Mouse (Mus musculus): ENCODE data around the gene Lhfpl2.

The Lhfpl2 gene

DNA sequence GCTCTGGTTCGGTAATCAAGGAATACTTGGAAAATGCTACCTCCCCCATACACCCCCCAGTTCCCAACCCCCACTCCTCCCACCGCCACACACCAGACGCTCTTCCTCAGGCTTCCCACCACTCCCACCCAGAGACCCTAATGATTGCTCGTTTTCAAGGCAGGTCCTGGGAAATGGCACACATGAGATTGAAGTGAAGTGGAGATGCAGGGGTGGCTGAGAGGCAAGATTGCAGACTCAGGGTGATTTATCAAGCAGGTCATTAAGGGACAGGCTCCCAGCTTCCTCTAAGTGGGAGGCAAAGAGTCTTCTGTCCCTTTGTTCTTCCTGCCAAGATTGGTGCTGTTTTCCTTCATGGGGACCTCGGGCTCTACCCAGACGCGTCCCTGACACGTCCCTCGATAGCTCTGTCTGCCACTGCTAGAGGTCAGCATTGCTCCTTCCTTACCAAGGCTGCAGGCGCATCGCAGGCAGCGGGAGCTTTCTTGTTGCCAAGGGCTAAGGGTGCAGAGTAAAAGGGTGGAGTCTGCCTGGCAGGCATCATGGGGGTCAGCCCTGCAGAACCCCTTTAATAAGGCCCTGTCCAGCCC is 85.6 kb downstream of the Lhfpl2 start:
- peak; percentile 50 to 58 for DNase-seq

DNA sequence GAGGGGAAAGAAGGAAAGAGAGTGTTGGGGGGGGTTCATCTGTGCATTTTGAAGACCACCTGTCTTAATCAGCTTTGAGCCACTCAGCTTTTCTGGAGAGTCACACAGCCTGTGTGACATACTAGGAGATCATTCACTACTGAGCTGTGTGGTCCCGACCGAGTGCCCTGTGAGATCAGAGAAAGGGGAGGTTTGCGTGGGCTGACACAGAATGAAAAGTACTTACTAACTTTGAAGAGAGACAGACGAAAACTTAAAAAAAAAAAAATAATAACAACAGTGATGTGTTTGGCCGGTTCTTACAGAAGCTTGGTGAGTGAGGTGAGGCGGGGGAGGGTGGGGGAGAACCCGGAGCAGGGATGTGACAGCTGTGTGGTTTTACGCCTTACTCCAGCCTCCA is 86.9 kb downstream of the Lhfpl2 start:
- DNase-seq = no peak

DNA sequence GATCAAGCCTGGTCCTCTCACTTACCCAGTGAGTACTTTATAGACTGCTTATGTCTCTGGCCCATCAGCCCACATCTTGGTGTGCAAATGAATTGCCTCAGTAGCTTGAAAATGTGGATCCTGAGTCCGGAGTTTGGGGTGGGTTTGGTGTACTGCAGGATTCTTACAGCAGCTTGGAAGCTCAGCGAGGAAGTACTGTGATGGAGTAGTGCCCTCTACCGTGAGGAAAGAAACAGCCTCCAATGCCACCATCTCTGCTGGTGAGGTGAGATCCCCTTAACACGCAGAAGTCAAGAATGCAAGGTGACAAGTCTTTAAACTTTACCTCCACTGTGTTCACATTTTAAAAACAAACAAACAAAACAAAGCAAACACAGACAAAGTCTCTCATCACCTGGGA is 89.7 kb downstream of the Lhfpl2 start:
- DNase-seq = peak; percentile 46 to 59

DNA sequence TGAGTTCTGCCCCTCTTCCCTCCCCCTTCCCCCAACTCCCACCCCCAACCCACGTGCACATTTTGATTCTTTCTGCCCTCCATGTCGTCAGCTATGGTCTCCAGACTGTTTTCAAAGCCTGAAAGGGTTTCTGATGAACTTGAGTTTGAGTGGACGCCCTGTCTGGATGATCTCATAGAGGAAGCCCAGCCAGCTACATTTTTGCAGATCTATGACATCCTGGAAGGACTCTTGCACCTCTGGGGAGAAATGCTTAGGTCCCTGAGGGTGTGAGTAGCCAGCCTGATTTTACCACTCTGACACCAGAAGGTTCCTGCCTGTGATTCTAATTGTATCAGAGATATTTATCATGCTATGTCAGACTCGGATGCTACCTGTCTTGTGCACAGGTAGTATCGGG is 91.4 kb downstream of the Lhfpl2 start:
- no peak for DNase-seq

DNA sequence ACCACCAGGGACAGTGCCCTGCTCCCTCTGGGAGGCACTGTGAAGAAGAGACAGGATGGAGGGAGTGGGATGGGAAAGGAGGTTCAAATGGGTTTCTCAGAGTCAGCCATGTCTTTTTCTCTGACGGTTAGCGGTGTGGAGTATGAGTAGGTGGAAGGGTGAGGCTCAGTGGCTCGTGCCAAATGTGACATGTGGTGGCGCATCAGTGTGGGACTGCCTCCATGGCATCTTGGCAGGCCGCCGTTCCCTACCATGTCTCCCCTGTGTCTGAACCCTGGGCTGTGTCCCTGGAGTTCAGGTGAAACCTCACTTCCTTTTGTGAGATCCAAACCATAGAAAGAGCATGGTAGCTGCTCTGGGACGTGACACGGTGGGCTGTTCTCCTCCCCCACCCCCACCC is 92.2 kb downstream of the Lhfpl2 start:
- DNase-seq = peak; percentile 58 to 69

DNA sequence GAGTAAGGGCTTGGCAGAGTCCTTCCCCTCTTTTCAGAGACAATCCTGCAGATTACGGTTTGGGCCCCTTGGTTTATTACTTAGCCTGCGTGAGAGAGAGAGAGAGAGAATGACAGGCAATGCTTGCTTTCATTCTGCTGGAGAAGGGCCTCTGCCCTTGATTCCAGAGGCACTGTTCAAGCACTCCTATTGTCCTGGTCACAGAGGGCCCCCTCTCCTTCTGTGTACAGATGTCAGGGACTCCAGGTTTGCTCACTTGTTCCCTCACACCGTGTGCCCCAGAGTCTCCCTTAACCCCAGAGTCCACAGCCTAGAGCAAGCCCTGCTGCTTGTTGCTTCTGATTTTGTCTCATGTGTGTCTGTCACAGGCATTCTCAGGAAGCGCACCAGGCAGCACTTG is 93.7 kb downstream of the Lhfpl2 start:
- no peak for DNase-seq

DNA sequence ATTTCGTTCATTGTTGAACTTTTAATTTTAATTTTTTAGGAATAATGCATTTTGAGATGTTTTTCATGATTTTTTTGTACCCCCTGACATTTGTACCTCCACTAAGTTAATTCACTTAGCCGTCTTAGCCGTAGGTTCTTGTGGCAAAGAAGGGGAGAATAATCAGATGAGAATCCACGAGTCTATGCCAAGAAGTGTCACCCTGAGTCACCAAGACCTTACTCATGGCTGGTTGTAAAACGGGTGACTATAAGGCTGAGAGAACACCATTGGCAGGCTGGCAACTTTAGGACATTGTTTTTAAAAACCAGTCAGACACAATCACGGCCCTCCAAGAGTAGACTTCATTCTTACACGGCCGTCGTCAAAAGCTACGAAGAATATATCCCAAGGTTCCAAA is 95.2 kb downstream of the Lhfpl2 start:
- no peak for DNase-seq

DNA sequence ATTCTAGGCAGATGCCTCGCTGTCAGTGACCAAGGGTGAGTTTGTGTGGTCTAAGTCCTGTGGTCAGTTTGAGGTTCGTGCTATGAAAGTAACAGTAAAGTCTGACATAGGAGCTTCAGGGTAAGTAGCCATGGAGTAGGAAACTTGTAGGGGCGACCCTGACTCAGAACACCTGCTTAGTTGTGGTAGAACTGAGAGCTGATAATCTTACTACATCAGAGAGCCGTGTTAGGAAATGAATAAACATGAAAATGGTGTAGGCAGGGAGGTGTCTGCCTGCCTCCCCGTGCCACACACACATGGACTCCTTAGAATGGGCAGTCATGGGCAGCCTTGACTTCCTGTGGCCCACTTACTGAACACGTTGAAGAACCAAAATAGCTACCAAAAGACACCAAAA is 96.1 kb downstream of the Lhfpl2 start:
- no peak for DNase-seq

DNA sequence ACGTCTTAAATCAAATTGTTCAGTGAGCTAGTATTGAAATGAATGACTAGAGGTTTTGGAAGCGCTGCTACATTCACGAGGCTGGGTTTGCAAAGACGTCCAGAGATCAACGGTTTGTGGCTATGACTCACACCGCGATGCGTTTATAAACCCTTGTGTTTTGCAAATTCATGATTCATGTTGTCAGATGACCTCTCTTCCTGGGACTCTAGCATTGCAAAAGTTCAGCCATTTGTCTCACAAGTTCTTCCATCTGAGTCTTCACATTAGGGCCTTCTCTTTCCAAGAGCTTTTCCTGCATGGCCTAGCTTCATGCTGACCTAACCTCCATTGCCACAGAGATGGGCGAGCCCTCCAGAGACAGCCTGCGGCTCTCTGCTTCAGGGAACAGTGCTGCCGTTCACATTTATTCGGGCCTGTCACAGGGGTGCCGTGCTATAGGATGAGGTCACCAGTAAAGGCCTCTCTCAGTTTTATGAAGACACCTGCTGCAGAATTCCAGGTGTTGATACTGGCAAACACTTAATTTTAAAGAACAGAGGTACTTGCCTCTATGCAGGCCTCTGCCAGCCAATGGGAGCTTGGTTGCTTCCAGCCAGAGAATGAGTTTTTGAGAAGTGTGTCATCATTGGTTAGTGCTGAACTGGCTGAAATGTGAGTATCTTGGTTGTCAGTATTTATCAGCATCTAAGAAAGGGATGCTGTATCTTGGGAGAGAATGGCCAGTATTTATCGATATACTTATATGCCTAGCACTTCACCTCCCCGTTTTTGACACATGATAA is 97.1 kb downstream of the Lhfpl2 start:
- no peak for DNase-seq

DNA sequence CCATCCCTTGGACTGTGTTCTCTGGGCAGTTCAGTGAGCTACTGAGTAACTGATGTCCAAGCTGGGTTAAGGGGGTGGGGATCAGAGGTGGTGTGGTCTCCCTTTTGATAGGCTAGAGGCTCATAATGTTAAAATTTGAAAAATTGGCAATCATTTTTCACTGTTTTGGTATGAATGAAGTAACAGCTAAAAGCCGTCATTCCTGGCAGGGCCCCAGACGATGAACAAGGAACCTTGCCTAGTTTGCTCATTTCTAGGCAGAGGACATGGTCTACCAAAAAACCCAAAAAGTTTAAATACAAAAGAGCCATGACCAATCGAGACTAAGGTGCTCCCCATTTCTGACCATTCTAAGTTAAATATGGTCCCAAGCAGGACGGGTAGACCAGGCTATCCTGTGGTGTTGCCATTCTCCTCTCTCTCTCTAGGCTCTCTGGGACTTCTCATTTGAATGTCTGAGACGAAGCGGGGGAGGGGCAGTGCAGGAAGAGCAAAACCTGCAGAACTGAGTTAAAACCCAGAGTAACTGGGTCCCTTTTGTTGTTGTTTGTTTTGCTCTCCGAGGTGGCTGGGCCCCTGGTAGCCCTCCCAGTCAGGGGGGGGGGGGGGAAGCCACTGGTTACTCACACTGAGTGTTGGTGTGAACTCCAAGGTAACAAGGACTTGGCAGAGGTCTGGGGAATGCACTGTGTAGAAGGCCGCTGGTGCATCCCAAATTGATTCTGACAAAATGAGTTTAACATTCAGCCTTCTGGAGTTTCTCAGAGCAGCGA is 98.2 kb downstream of the Lhfpl2 start:
- DNase-seq = peak in 1 of 2 experiments; percentile 36

DNA sequence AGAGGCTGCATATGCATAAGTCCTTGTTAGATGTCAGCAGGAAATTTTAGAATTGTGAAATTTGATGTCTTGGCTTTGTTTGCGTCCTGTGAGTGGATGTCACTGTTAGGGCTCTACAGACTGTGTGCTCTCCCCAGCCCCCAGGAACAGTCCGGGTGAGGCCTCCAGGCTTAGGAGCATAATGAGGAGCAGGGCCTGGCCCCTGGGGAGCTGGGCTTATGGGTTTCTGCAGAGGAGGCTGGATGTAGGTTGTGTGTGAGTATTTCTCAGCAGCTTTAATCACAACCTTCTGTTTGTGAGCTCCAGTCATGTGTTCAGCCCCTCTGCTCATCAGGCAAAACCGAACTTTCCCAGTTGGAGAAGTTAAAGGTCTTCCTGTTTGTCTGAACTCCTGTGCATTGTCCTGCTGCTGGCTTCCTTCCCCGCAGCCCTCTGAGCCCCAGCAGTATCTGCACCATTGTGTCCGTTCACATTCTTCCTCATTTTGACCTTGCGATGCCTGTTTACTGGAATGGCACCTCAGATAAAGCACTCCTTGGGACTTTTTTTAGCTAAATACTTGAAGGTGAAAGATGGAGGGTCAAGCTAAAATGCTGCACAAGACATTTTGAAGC is 101.4 kb downstream of the Lhfpl2 start:
- no peak for DNase-seq

DNA sequence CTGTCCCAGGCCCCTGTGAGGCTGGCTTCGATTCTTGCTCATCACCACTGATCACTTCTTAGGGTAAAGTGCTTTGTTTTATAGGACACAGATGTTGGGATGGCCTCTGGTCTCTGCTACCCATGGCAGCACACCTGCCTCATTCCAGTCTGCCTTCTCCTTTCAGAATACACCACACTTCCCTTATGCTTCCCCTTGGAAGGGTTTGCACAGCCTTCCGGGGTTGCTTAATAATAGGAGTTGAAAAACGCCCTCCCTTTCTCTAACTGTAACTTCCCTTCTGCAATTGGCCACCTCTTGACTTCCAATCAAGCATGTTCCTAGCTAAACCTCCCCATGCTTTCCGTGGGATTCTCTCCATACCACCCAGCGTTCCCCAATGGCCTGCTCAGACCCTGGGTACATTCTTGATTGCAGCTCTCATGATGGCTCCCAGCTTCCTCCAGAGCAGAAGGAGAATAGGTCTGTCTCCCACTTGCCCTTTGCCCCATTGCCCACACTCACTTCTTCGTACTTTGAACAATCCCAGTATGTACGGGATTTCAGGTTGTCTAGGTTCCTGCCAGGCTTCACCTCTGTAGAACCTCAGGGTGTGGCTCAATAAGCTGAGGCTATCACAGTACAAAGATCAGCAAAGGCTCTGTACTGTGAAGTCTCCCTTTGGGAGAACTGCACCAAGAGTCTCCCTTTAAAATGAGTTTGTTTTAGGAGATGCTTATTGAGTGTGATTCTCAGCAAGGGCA is 102.1 kb downstream of the Lhfpl2 start:
- DNase-seq = no peak

DNA sequence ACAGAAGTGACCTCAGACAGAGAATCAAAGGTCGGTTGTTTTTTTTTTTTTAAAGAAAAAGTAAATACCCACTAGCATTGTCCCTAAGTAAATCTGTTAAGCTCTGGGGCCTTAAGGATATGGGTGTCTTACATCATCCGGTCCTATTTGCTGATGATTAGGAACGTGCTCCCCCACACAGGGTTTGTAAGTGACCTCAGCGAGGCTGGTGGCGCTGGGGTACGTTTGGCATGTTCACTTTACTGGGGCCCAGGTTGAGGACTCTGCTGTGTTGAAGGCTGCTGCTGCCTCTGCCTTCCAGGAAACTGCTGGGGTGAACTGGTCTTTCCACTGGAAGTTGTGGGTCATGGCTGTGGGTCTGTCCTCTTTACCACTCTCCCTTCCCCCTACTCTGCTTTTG is 106.9 kb downstream of the Lhfpl2 start:
- DNase-seq = no peak

DNA sequence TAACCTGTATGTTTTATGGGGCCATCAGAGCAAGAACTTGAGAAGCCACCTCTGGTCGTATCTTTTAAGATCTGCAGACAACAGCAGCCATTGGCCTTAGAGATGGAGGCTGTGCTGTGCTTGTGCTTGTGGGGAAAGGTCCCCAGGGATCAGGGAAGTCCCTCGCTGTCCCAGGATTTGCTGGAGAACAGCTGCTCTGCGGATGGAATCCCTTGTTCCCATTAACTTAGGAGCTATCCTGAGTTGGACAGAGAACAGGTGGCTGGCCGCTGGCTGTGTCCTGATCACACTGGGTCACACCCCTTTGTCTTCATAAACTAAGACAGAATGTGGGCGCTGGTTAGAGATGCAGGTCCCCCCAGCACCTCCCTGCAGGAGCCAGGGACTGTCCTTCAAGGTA is 110.7 kb downstream of the Lhfpl2 start:
- DNase-seq = no peak

DNA sequence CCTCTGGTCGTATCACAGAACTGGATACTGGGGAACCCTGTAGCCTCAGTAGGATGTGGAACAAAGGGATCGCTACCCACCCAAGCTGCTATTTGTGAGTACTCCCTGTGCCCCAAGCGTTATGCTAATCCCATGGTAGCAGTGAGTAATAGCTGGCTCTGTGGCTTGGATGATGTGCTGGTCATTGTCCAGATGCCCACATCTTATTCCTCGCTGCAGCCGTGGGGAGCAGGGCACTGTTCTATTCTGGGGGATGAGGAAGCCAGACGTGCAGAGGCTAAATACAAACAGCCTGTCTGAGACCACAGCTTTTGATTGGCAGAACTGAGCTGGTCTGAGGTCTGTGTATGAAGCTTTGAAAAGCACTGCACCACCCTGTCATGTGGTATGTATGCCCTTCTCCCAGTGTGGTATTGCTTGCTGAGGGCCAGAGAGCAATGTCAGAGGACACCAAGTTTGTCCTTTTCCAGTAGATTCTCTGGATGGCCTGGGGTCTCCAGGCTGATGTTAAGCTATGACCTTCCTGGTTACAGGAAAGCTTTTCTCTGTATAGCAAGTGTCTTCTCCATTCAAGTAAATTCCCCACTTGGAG is 111.8 kb downstream of the Lhfpl2 start:
- DNase-seq = no peak

DNA sequence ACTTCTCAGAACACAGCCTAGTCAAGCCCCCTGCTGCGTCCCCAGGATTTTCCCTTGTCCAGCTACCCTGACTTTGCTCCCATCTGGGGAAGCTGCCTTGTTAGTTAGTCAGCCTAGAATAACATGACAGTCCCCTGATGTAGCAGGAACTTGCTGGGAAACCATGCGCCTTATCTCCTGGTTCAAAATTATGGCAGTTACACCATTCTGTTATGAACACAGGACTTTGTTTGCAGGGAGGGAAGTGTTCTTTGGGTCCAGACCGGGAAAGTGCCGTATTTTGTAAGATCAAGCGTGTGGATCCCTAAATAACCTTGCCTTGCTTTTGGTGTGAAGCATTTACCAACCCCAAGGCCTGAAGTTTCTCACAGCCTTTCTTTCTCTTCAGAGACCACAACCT is 114.0 kb downstream of the Lhfpl2 start:
- no peak for DNase-seq

DNA sequence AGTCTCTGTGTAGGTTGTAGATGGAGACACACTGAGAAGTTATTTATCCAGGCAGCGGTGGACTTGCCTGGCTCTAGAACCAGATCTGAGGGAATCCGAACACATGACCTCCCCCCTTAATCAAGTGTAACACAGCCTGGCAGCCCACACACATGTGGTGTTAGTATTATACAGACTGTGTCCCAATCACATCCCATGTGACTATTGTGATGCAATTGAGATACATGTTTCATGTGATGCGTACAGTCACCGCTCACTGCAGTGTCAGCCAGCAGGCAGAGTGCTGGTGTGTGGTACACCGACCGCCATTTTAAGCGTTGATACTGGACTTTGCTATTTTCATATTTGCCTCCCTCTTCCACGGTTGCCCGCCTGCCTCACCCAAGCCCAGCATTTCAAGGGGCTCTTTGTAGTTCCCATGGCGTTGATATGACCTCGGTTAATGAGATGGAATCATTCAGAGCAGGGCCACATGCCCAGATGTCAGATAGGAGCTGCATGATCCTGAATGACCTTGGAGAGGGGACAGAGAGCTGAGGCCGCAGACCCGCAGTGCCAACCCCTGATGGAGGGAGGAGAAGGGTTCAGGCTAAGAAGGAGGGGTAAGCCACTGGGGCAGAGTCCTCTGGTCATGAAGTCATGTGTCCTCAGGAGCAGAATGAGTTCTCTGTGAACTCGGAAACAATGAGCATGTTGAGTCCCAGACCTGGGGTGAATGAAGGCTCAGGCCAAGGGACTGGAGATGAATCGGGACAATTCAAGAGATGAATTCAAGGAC is 115.1 kb downstream of the Lhfpl2 start:
- DNase-seq = no peak

DNA sequence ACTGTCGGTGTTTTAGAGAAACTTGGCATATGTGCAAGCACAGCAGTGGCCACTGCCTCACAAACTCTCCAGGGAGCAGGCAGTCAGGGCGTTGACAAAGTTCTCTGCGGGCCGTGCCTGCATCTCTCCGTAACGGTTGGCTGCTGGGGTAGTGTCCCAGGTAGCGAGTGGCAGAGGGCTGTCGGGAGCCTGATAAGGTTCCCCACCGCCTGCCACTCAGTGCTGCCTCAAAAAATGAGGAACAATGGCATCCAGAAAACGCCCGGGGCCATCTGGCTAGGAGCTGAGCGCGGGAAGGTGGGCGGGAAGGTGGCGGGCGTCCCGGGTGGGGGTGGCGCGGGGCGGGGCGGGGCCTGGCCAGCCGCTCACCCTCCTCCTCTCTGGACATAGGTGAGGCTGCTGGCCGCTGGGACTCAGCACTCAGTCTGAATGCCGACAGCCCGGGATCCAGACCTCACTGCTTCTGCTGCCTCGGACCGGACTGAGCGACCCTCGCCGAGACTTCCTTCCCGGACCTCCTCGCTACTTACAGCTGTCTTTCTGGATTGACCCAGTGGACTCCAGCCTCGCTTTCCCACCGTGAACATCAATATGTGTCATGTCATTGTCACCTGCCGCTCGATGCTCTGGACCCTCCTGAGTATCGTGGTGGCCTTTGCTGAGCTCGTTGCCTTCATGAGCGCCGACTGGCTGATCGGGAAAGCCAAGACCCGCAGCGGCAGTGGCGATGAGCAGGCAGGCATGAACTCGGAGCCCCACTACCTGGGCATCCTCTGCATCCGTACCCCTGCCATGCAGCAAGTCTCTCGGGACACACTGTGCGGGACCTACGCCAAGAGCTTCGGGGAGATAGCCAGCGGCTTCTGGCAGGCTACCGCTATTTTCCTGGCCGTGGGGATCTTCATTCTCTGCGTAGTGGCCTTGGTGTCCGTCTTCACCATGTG is 116.3 kb downstream of the Lhfpl2 start:
- DNase-seq = peak; percentile 79

DNA sequence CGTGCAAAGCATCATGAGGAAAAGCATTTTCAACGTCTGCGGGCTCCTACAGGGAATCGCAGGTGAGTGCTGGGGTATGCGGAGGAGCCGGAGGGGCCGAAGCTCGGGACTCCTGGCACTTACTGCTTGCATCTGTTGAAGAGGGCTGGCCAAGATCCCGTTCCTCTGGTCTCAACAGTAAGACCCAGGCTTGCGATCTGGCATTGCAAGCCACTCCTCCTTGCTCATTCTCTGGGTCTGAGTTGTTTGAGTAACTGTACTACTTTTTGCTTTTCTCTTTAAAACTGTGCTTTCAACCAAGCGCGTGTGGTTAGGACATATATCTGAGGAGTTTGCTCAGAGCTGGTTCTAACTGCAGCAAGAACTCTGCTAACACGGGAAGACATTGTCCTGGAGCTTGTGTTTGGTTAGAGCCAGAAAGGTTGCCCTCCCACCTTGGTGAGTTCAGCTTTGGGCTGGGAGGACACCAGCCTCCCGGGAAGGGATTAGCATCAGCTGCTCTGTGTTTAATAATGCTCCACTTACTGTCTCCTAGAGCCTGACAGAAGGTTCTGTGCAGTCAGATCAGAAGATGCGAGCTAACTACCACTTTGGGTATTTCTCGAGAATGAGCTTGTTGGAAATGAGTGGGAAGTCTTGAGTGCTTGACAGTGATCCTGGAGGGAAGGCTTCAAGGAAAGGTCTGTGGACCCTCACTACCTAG is 117.1 kb downstream of the Lhfpl2 start:
- DNase-seq = peak; percentile 66 to 69
